Mouse (Mus musculus) myocyte (in vitro differentiated cells): Measurements from ENCODE around the gene Naxe.

Source experiments
- CEBPB ChIP-seq: IDR thresholded peaks from 2 replicates; pipeline ENCODE4 v1.6.1; 2011; ENCODE audit warnings: mild to moderate bottlenecking, moderate library complexity; ENCODE audit not compliant: poor library complexity, insufficient read depth, severe bottlenecking
- E2F4 ChIP-seq: IDR thresholded peaks from one replicate; pipeline ENCODE4 v1.6.1; 2011; ENCODE audit warnings: mild to moderate bottlenecking, control low read depth, moderate library complexity; ENCODE audit not compliant: insufficient read depth
- MAX ChIP-seq: IDR thresholded peaks from one replicate; pipeline ENCODE4 v1.6.1; 2011; ENCODE audit warnings: low read depth, mild to moderate bottlenecking, control low read depth
- MYOD1 ChIP-seq, 3 experiments: IDR thresholded peaks; one replicate each; pipeline ENCODE4 v1.6.1; 2011; ENCODE audit warnings: control low read depth in 2 of 3, low read depth in 2 of 3, mild to moderate bottlenecking in 2 of 3, moderate library complexity in 1 of 3; ENCODE audit not compliant: insufficient read length in 2 of 3, control insufficient read depth in 1 of 3
- MYOG ChIP-seq, 3 experiments: IDR thresholded peaks; one replicate each; pipeline ENCODE4 v1.6.1; 2011; ENCODE audit warnings: control low read depth in 2 of 3, low read depth in 2 of 3, mild to moderate bottlenecking in 2 of 3; ENCODE audit not compliant: insufficient read length in 2 of 3, control insufficient read depth in 1 of 3, insufficient read depth in 1 of 3
- POLR2A ChIP-seq: IDR thresholded peaks from one replicate; pipeline ENCODE4 v1.6.1; 2011; ENCODE audit warnings: low read depth, mild to moderate bottlenecking, control low read depth, moderate library complexity; ENCODE audit not compliant: insufficient read length
- POLR2AphosphoS2 ChIP-seq: IDR thresholded peaks from one replicate; pipeline ENCODE4 v1.6.1; 2011; ENCODE audit warnings: low read depth, control low read depth; ENCODE audit not compliant: insufficient read length
- SRF ChIP-seq: IDR thresholded peaks from one replicate; pipeline ENCODE4 v1.6.1; 2011; ENCODE audit warnings: low read depth; ENCODE audit not compliant: control insufficient read depth, insufficient read length
- TCF12 ChIP-seq: IDR thresholded peaks from one replicate; pipeline ENCODE4 v1.6.1; 2011; ENCODE audit warnings: mild to moderate bottlenecking, control low read depth; ENCODE audit not compliant: poor library complexity, insufficient read depth, severe bottlenecking
- TCF3 ChIP-seq: IDR thresholded peaks from one replicate; pipeline ENCODE4 v1.6.1; 2011; ENCODE audit warnings: low read depth, control low read depth; ENCODE audit not compliant: insufficient read length
- USF1 ChIP-seq: IDR thresholded peaks from one replicate; pipeline ENCODE4 v1.6.1; 2011; ENCODE audit warnings: low read depth, mild to moderate bottlenecking, control low read depth, moderate library complexity

DNA sequence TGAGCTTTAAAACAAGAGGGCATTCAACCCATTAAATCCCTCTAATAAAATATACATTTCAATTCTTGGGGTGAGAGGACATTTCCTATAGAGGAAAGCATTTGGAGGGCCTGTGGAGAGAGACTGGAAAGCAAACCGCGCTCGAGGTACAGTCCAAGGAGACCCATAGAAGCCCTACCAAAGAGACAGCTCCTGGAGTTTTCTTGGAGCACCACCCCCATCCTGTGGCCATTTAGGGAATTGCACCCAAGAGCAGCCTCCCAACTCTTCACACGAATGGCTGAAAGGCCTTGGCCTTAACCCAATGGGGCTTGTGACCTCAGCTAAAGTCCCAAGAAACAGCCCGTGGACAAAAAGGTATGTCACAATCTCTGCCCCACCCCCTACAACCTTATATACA is 13.5 kb upstream of the Naxe start:
- TF ChIP-seq TCF12 (no peak), MAX (no peak), E2F4 (no peak), POLR2A (no peak), TCF3 (no peak), USF1 (no peak), SRF (no peak), MYOD1 (IDR thresholded peaks at IDR 0.05; ENCODE audit: control insufficient read depth in 1 of 3, insufficient read length in 2 of 3, low read depth in 2 of 3) (no peak), MYOG (IDR thresholded peaks at IDR 0.05; ENCODE audit: control insufficient read depth in 1 of 3, insufficient read depth in 1 of 3, insufficient read length in 2 of 3, low read depth in 2 of 3) (no peak), CEBPB (no peak), POLR2AphosphoS2 (no peak)
